Mouse (Mus musculus) heart, adult 2 months (tissue): ENCODE measurements around the gene Gm8439. TPM values are rescaled to one million over a fixed set of nuclear protein-coding genes. Genes with fewer than 3 reads are reported as not detected.
A peak's percentile ranks its signal among the peaks of the same experiment; 100 is the strongest.

ENCODE experiments used
- DNase-seq, 2 experiments: peaks; one replicate each; pipeline ENCODE4 v3.0.0; 2021
- H3K27ac ChIP-seq: fragments of 200-600 bp; 2 replicates; pipeline ENCODE4 v1.8.1; 2022
- H3K27me3 ChIP-seq: fragments of 200-500 bp; 2 replicates; pipeline ENCODE4 v1.6.1; 2012; ENCODE audit warnings: mild to moderate bottlenecking, low read length, inconsistent platforms, mixed read lengths; ENCODE audit not compliant: control insufficient read depth, insufficient read depth
- H3K36me3 ChIP-seq: fragments of 200-500 bp; 2 replicates; pipeline ENCODE4 v1.6.1; 2012; ENCODE audit warnings: low read length, inconsistent platforms; ENCODE audit not compliant: control insufficient read depth, insufficient read depth
- H3K4me1 ChIP-seq: fragments of 200-500 bp; 2 replicates; pipeline ENCODE4 v1.6.1; 2011; ENCODE audit warnings: low read length; ENCODE audit not compliant: control insufficient read depth, insufficient read depth
- H3K4me3 ChIP-seq: fragments of 200-600 bp; 2 replicates; pipeline ENCODE4 v1.8.1; 2022
- H3K79me2 ChIP-seq: fragments of 200-500 bp; replicated peaks from 2 replicates; pipeline ENCODE4 v1.6.1; 2012; ENCODE audit warnings: mild to moderate bottlenecking, inconsistent platforms, low read length, moderate library complexity, mixed read lengths; ENCODE audit not compliant: control insufficient read depth, insufficient read depth
- H3K9ac ChIP-seq: fragments of 200-500 bp; 2 replicates; pipeline ENCODE4 v1.6.1; 2012; ENCODE audit warnings: low read depth, mild to moderate bottlenecking, control low read depth, inconsistent platforms, low read length, mixed read lengths
- CTCF ChIP-seq: fragments of 200-600 bp; IDR thresholded peaks from 2 replicates; pipeline ENCODE4 v1.8.1; 2022; ENCODE audit warnings: antibody characterized with exemption, mild to moderate bottlenecking, moderate library complexity
- EP300 ChIP-seq: fragments of 200-500 bp; IDR thresholded peaks from 2 replicates; pipeline ENCODE4 v1.6.1; 2011; ENCODE audit warnings: low read depth, low read length, control low read depth; ENCODE audit not compliant: insufficient read depth
- POLR2A ChIP-seq: fragments of 200-500 bp; IDR thresholded peaks from 2 replicates; pipeline ENCODE4 v1.6.1; 2011; ENCODE audit warnings: mild to moderate bottlenecking, low read depth, low read length, control low read depth; ENCODE audit not compliant: insufficient read depth
- WGBS: fragments of 180-500 bp; shearing (Covaris S2); methylation state at CpG from one replicate; pipeline ENCODE4 v1.1.7; 2018; 5-methylcytosine and 5-hydroxymethylcytosine counted together
- intact Hi-C: fragments of 180-260 bp; cut with DNase I; formaldehyde crosslinking; loops from one replicate; pipeline ENCODE4 v1.15.1; 2025
- long read RNA-seq: library from polyadenylated mRNA; stranded (forward); transcript quantifications from one replicate; pipeline ENCODE4 v2.0.0, GENCODE M21; 2021
- polyA plus RNA-seq: library from polyadenylated mRNA; depleted of rRNA; stranded (reverse); fragments of >200 nt; gene quantifications from 2 replicates; pipeline ENCODE4 v1.2.3, GENCODE M21; 2012; rRNA removed
- total RNA-seq, 2 experiments: library from RNA; stranded (reverse); gene quantifications; 2 replicates each; pipeline ENCODE4 v1.2.3; 2021

The Gm8439 gene
- total RNA-seq (not detected), polyA plus RNA-seq (not detected in 2 replicates)
- long read RNA-seq, result 0 reads

GRCm38 (mm10) chr4:120588445-120588844, at the start of gene Gm8439:
Gene Gm8439 (plus strand): TSS chr4:120588745.
- intact Hi-C loops, result loop anchor here (5.0 kb wide), 1 partner anchor 299 kb away; no protein-coding TSS in a partner anchor
- H3K27ac ChIP-seq, result no peak within 1 kb of the TSS
- H3K4me1 ChIP-seq, result 0 out of 2 replicates have a peak, but pooled peaks cover 1% of the 10 kb centered on the region
- H3K9ac ChIP-seq, result no peak within 1 kb of the TSS
- no peak within 1 kb of the TSS for H3K4me3 ChIP-seq
- TF ChIP-seq EP300 (no peak), POLR2A (no peak), CTCF (no peak)
- H3K36me3 ChIP-seq, result no peaks in the 10 kb centered on the region
- no peaks in the 10 kb centered on the region for H3K27me3 ChIP-seq
- DNase-seq, result no peak
- no peaks in the 10 kb centered on the region for H3K79me2 ChIP-seq
- 44% methylated on average over 4 of the region's 4 CpGs for WGBS

- no peak for TF ChIP-seq POLR2A
- no peak for TF ChIP-seq EP300
- TF ChIP-seq CTCF, result no peak
- H3K27ac ChIP-seq, result no peak overlapping the region
- no peaks in the 10 kb centered on the region for H3K4me1 ChIP-seq
- no peaks in the 10 kb centered on the region for H3K27me3 ChIP-seq
- DNase-seq, result no peak
- peaks cover 2% of the 10 kb centered on the region; the same call in 1 of the 2 replicates for H3K36me3 ChIP-seq
- intact Hi-C loops, result no loop called here
- no peak overlapping the region for H3K9ac ChIP-seq
- H3K4me3 ChIP-seq, result no peak overlapping the region
- 86% methylated on average over 1 of the region's 1 CpGs for WGBS
- H3K79me2 ChIP-seq, result no peaks in the 10 kb centered on the region
Observed at GRCm38 (mm10) chr4:120544896-120545295, 43.6 kb upstream of the Gm8439 start.

- WGBS, result 85% methylated on average over 6 of the region's 6 CpGs
- peaks cover 6% of the 10 kb centered on the region for H3K36me3 ChIP-seq
- H3K79me2 ChIP-seq, result no peaks in the 10 kb centered on the region
Observed at GRCm38 (mm10) chr4:120556592-120556991, 32.0 kb upstream of the Gm8439 start.

GRCm38 (mm10) chr4:120565726-120566125, 22.8 kb upstream of the Gm8439 start:
- WGBS, result 76% methylated on average over 2 of the region's 2 CpGs
- TF ChIP-seq POLR2A, result no peak
- TF ChIP-seq EP300, result no peak
- no peak for TF ChIP-seq CTCF
- Histone ChIP-seq H3K4me1 (no peaks in the 10 kb centered on the region), H3K27me3 (no peaks in the 10 kb centered on the region), H3K36me3 (peaks cover 16% of the 10 kb centered on the region), H3K79me2 (peaks cover 1% of the 10 kb centered on the region; the same call in 1 of the 2 replicates), H3K4me3 (no peak overlapping the region), H3K9ac (no peak overlapping the region), H3K27ac (no peak overlapping the region)
- no peak for DNase-seq
- intact Hi-C loops, result no loop called here

More at GRCm38 (mm10) chr4:120556592-120556991, 32.0 kb upstream of the Gm8439 start:
- TF ChIP-seq EP300 (no peak), POLR2A (no peak), CTCF (no peak)
- Histone ChIP-seq H3K27ac (no peak overlapping the region), H3K9ac (no peak overlapping the region), H3K27me3 (no peaks in the 10 kb centered on the region), H3K4me3 (no peak overlapping the region), H3K4me1 (no peaks in the 10 kb centered on the region)
- no peak for DNase-seq
- intact Hi-C loops, result no loop called here

GRCm38 (mm10) chr4:120568005-120568404, 20.5 kb upstream of the Gm8439 start:
- TF ChIP-seq POLR2A (no peak), CTCF (no peak), EP300 (no peak)
- intact Hi-C loops, result no loop called here
- Histone ChIP-seq H3K9ac (no peak overlapping the region; the same call in 1 of the 2 replicates), H3K27ac (peak overlapping the region; percentile 68), H3K4me1 (no peaks in the 10 kb centered on the region), H3K4me3 (peak overlapping the region; percentile 19; the same call in 1 of the 2 replicates), H3K27me3 (no peaks in the 10 kb centered on the region), H3K36me3 (peaks cover 13% of the 10 kb centered on the region; the same call in 1 of the 2 replicates), H3K79me2 (peaks cover 1% of the 10 kb centered on the region; the same call in 1 of the 2 replicates)
- DNase-seq, result peak in 1 of 2 experiments; percentile 16
- WGBS, result 6% methylated on average over 5 of the region's 5 CpGs

- TF ChIP-seq CTCF (no peak), POLR2A (no peak), EP300 (no peak)
- peaks cover 13% of the 10 kb centered on the region; the same call in 1 of the 2 replicates for H3K36me3 ChIP-seq
- no peaks in the 10 kb centered on the region for H3K4me1 ChIP-seq
- intact Hi-C loops, result no loop called here
- no peak overlapping the region; the same call in 1 of the 2 replicates for H3K9ac ChIP-seq
- H3K79me2 ChIP-seq, result no peaks in the 10 kb centered on the region
- peak overlapping the region; percentile 96 for H3K27ac ChIP-seq
- H3K4me3 ChIP-seq, result peak overlapping the region; percentile 99
- H3K27me3 ChIP-seq, result no peaks in the 10 kb centered on the region
- DNase-seq, result peak; percentile 18 to 24
- 6% methylated on average over 4 of the region's 4 CpGs for WGBS
Observed at GRCm38 (mm10) chr4:120569025-120569424, 19.5 kb upstream of the Gm8439 start.
